Mouse (Mus musculus) ES-Bruce4 (cell line): ENCODE data around the gene Trhr2.

Experiments
- CTCF ChIP-seq: IDR thresholded peaks from one replicate; pipeline ENCODE4 v1.8.1; 2011; ENCODE audit warnings: low read depth, low read length
- EP300 ChIP-seq: IDR thresholded peaks from 2 replicates; pipeline ENCODE4 v1.6.1; 2011; ENCODE audit warnings: low read depth, low read length; ENCODE audit not compliant: insufficient read depth

- TF ChIP-seq EP300: no peak
- TF ChIP-seq CTCF: no peak
Measured at GRCm38 (mm10) chr8:122375320-122375719, 14.8 kb upstream of the Trhr2 start.
